Mouse (Mus musculus) kidney, postnatal 0 days (tissue): Measurements from ENCODE around the gene Rrp7a. TPM values are rescaled to one million over a fixed set of nuclear protein-coding genes. Genes with fewer than 3 reads are reported as not detected.

ENCODE experiments used
- ATAC-seq: fragments of 200-750 bp; cut with Nextera tagmentation; replicated peaks from 2 replicates; pipeline ENCODE4 v1.8.0; 2017; ENCODE audit warnings: low read depth, moderate number of reproducible peaks, moderate TSS enrichment, moderate library complexity; ENCODE audit not compliant: low FRiP score
- DNase-seq: peaks from one replicate; pipeline ENCODE4 v3.0.0-alpha.2; 2016; ENCODE audit warnings: low spot score
- H3K27ac ChIP-seq: fragments of 300-500 bp; sonication (generic); 2 replicates; pipeline ENCODE4 v1.5.1; 2014; ENCODE audit warnings: mild to moderate bottlenecking
- H3K27me3 ChIP-seq: fragments of 300-500 bp; sonication (generic); 2 replicates; pipeline ENCODE4 v1.6.1; 2014; ENCODE audit warnings: low read length, mixed read lengths; ENCODE audit not compliant: insufficient read depth
- H3K36me3 ChIP-seq: fragments of 300-500 bp; sonication (generic); 2 replicates; pipeline ENCODE4 v1.6.1; 2014; ENCODE audit warnings: low read length, mixed read lengths; ENCODE audit not compliant: insufficient read depth
- H3K4me1 ChIP-seq: fragments of 300-500 bp; sonication (generic); replicated peaks from 2 replicates; pipeline ENCODE4 v1.6.1; 2014; ENCODE audit warnings: antibody characterized with exemption, low read length, mixed read lengths; ENCODE audit not compliant: insufficient read depth
- H3K4me2 ChIP-seq: fragments of 300-500 bp; sonication (generic); 2 replicates; pipeline ENCODE4 v1.6.1; 2014; ENCODE audit warnings: mild to moderate bottlenecking, low read length, moderate library complexity, mixed read lengths
- H3K4me3 ChIP-seq: fragments of 300-500 bp; sonication (generic); replicated peaks from 2 replicates; pipeline ENCODE4 v1.5.1; 2014; ENCODE audit warnings: low read depth, low read length
- H3K9ac ChIP-seq: fragments of 300-500 bp; sonication (generic); 2 replicates; pipeline ENCODE4 v1.6.1; 2014; ENCODE audit warnings: low read depth, low read length
- H3K9me3 ChIP-seq: fragments of 300-500 bp; sonication (generic); replicated peaks from 2 replicates; pipeline ENCODE4 v1.6.1; 2016; ENCODE audit warnings: low read length, inconsistent platforms, mixed read lengths
- CTCF ChIP-seq: IDR thresholded peaks from 2 replicates; pipeline ENCODE4 v1.5.1; 2016; ENCODE audit warnings: antibody characterized with exemption, low read depth, mild to moderate bottlenecking, moderate library complexity
- whole genome bisulfite sequencing: fragments of 180-500 bp; shearing (Covaris S2); extraction: QIAGEN DNeasy Blood & Tissue Kit; methylation state at CpG from one replicate; pipeline ENCODE4 v1.1.7; 2014; 5-methylcytosine and 5-hydroxymethylcytosine counted together
- polyA plus RNA-seq: library from polyadenylated mRNA; unstranded; fragments of >200 nt; fragmentation: Nextera tagmentation; extraction: Ambion mirVana; gene quantifications from 2 replicates; pipeline ENCODE4 v1.2.1, GENCODE M21; 2015

The Rrp7a gene
- polyA plus RNA-seq, 1 experiment from 2014 or later = 52.9 TPM

- H3K27me3 ChIP-seq = no peaks in the 10 kb centered on the region
- no peak for DNase-seq
- H3K27ac ChIP-seq = no peak within 1 kb of the TSS
- H3K4me3 ChIP-seq = no peak within 1 kb of the TSS
- no peaks in the 10 kb centered on the region for H3K9me3 ChIP-seq
- WGBS = 16% methylated on average over 7 of the region's 7 CpGs
- H3K9ac ChIP-seq = no peak within 1 kb of the TSS
- H3K4me1 ChIP-seq = no peaks in the 10 kb centered on the region
- H3K36me3 ChIP-seq = no peaks in the 10 kb centered on the region
- H3K4me2 ChIP-seq = no peak within 1 kb of the TSS
- ATAC-seq = no peak
- TF ChIP-seq CTCF = no peak
Measured at GRCm38 (mm10) chr15:83089429-83089605, 33.3 kb downstream of the Rrp7a start, which contains the start of gene Serhl. Serhl (plus strand) TSS chr15:83089506.

- Histone ChIP-seq H3K4me3 (no peak overlapping the region), H3K27ac (no peak overlapping the region), H3K36me3 (no peaks in the 10 kb centered on the region), H3K9ac (no peak overlapping the region), H3K4me1 (no peaks in the 10 kb centered on the region), H3K9me3 (no peaks in the 10 kb centered on the region), H3K4me2 (no peak overlapping the region), H3K27me3 (no peaks in the 10 kb centered on the region)
- 7% methylated on average over 27 of the region's 27 CpGs for WGBS
- ATAC-seq (no peak), DNase-seq (no peak)
- no peak for TF ChIP-seq CTCF
Measured at GRCm38 (mm10) chr15:83088495-83089428, 33.8 kb downstream of the Rrp7a start.

DNA sequence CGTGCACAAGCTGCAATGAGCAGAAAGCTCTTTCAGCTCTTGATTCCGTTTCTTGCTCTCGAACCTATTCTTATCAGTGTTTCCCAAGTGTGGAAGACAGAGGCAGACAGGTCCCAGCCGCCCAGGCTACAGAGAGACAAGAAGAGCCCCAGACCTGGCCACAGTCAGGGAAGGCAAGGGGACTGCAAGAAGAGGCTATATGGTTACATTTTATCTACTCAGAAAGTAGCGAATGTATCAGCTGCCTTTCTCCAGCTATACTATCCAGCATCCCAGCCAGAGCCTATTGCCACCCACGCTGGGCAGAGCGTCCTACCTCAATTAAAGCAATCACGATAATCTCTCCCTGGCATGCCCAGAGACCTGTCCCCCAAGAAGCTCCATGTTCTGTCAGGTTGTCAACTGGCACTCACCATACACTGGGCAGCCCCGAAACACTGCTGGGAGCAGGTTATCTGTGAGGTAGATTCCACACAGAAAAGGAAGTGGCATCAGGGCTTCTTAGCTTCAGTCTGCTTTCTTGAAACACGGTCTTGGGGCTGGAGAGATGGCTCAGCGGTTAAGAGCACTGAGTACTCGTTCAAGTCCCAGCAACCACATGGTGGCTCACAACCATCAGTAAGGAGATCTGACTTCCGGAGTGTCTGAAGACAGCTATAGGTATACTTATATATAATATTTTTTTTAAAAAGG is 35.8 kb downstream of the Rrp7a start:
- no peak overlapping the region for H3K9ac ChIP-seq
- DNase-seq (no peak), ATAC-seq (no peak)
- H3K9me3 ChIP-seq = no peaks in the 10 kb centered on the region
- WGBS = 86% methylated on average over 13 of the region's 13 CpGs
- H3K4me1 ChIP-seq = no peaks in the 10 kb centered on the region
- H3K27me3 ChIP-seq = no peaks in the 10 kb centered on the region
- H3K4me3 ChIP-seq = no peak overlapping the region
- no peak for TF ChIP-seq CTCF
- no peak overlapping the region for H3K27ac ChIP-seq
- no peak overlapping the region for H3K4me2 ChIP-seq
- no peaks in the 10 kb centered on the region for H3K36me3 ChIP-seq

- Histone ChIP-seq H3K4me2 (no peak overlapping the region), H3K9ac (no peak overlapping the region), H3K4me1 (no peaks in the 10 kb centered on the region), H3K27ac (no peak overlapping the region), H3K27me3 (no peaks in the 10 kb centered on the region), H3K9me3 (no peaks in the 10 kb centered on the region), H3K4me3 (no peak overlapping the region), H3K36me3 (no peaks in the 10 kb centered on the region)
- ATAC-seq (0 out of 2 replicates have a peak, but pooled peaks have one; percentile 29), DNase-seq (peak; percentile 36)
- WGBS = 32% methylated on average over 7 of the region's 7 CpGs
- TF ChIP-seq CTCF = peak; percentile 68
Measured at GRCm38 (mm10) chr15:83085901-83086300, 36.7 kb downstream of the Rrp7a start.

GRCm38 (mm10) chr15:83084022-83084640 is 38.5 kb downstream of the Rrp7a start:
- 54% methylated on average over 13 of the region's 13 CpGs for WGBS
- H3K4me1 ChIP-seq = no peaks in the 10 kb centered on the region
- no peak for TF ChIP-seq CTCF
- no peak overlapping the region for H3K4me3 ChIP-seq
- H3K36me3 ChIP-seq = no peaks in the 10 kb centered on the region
- H3K4me2 ChIP-seq = no peak overlapping the region
- H3K9me3 ChIP-seq = no peaks in the 10 kb centered on the region
- H3K9ac ChIP-seq = no peak overlapping the region
- ATAC-seq (no peak), DNase-seq (peak; percentile 48)
- H3K27ac ChIP-seq = no peak overlapping the region
- no peaks in the 10 kb centered on the region for H3K27me3 ChIP-seq

DNA sequence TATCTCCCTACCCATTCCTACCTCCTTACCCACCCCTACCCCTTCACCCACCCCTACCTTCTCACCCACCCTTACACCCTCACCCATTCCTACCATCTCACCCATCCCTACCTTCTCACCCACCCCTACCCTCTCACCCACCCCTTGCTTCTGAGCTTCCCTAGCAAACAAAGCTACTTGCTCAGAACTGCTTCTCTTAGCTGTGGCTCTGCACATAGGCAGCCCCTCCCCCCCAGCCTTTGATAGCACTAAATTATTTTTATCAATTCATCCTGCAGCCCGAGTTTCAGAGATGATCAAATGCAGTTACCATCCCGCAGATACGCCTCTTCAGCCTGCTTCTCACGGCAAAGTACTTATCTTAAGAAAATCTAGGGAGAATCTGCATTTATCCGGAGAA is 39.1 kb downstream of the Rrp7a start:
- Histone ChIP-seq H3K27ac (no peak overlapping the region), H3K36me3 (no peaks in the 10 kb centered on the region), H3K9ac (no peak overlapping the region), H3K4me2 (no peak overlapping the region), H3K9me3 (no peaks in the 10 kb centered on the region), H3K4me1 (no peaks in the 10 kb centered on the region), H3K4me3 (no peak overlapping the region), H3K27me3 (no peaks in the 10 kb centered on the region)
- TF ChIP-seq CTCF = no peak
- 73% methylated on average over 5 of the region's 5 CpGs for WGBS
- ATAC-seq (0 out of 2 replicates have a peak, but pooled peaks have one; percentile 25), DNase-seq (no peak)
